ENCODE assay signal across 7 mouse cellular contexts in genomic region chr7:125490947-125491735, GRCm38 (mm10). TPM values are rescaled to one million over a fixed set of nuclear protein-coding genes. Genes with fewer than 3 reads are reported as not detected.
DNase-seq lines count a peak whose midpoint lies in the region; ATAC-seq and TF ChIP-seq lines count a peak whose summit lies in the region.

Nsmce1 (minus strand) TSS chr7:125491596.

- TF ChIP-seq POLR2A in small intestine, adult 2 months (IDR thresholded peaks at IDR 0.05; ENCODE audit: low read depth, low read length), result peak; percentile 61

- under 1% methylated on average over 56 of the region's 56 CpGs for WGBS in embryonic facial prominence, embryonic 10.5 days
- under 1% methylated on average over 55 of the region's 56 CpGs for WGBS in intestine, postnatal 0 days
- under 1% methylated on average over 56 of the region's 56 CpGs for WGBS in midbrain, embryonic 12.5 days
- WGBS in small intestine, adult 2 months, result under 1% methylated on average over 56 of the region's 56 CpGs

- intact Hi-C loops in left cerebral cortex, postnatal 4 days (cut with DNase I), result no loop called here

- ATAC-seq in intestine, postnatal 0 days, result peak; percentile 89
- peak; percentile 98 for ATAC-seq in midbrain, embryonic 12.5 days (ENCODE audit: low FRiP score, low read depth)

- H3K36me3 ChIP-seq in embryonic facial prominence, embryonic 10.5 days (replicated peaks), result peaks cover 4% of the 10 kb centered on the region; the same call in 1 of the 2 replicates
- H3K36me3 ChIP-seq in intestine, postnatal 0 days (ENCODE audit: control insufficient read depth, insufficient read depth), result peaks cover 3% of the 10 kb centered on the region; the same call in 1 of the 2 replicates
- H3K36me3 ChIP-seq in midbrain, embryonic 12.5 days, result peaks cover 2% of the 10 kb centered on the region; the same call in 1 of the 2 replicates
- no peaks in the 10 kb centered on the region for H3K36me3 ChIP-seq in small intestine, adult 2 months (ENCODE audit: control insufficient read depth, insufficient read depth, low read length)

- H3K27me3 ChIP-seq in embryonic facial prominence, embryonic 10.5 days (replicated peaks; ENCODE audit: low read depth, poor library complexity, severe bottlenecking), result no peaks in the 10 kb centered on the region
- no peaks in the 10 kb centered on the region for H3K27me3 ChIP-seq in intestine, postnatal 0 days (replicated peaks; ENCODE audit: control insufficient read depth, insufficient read depth, low read length)
- H3K27me3 ChIP-seq in midbrain, embryonic 12.5 days, result no peaks in the 10 kb centered on the region
- no peaks in the 10 kb centered on the region for H3K27me3 ChIP-seq in small intestine, adult 2 months (ENCODE audit: control insufficient read depth, insufficient read depth, low read length)

- peak; percentile 55 for TF ChIP-seq CTCF in intestine, postnatal 0 days (IDR thresholded peaks at IDR 0.05; ENCODE audit: low read depth)
- peak; percentile 11; the same call in 1 of the 2 replicates for TF ChIP-seq CTCF in small intestine, adult 2 months (IDR thresholded peaks at IDR 0.05; ENCODE audit: extremely low read depth, insufficient read length, insufficient replicate concordance, low read depth, low read length)

- peak within 1 kb of the TSS; percentile 72 for H3K4me3 ChIP-seq in embryonic facial prominence, embryonic 10.5 days
- peak within 1 kb of the TSS; percentile 56 for H3K4me3 ChIP-seq in intestine, postnatal 0 days (ENCODE audit: low read depth, low read length)
- peak within 1 kb of the TSS; percentile 68 for H3K4me3 ChIP-seq in midbrain, embryonic 12.5 days
- peak within 1 kb of the TSS; percentile 85 for H3K4me3 ChIP-seq in small intestine, adult 2 months (ENCODE audit: low read depth, low read length)

- peak within 1 kb of the TSS; percentile 95 for H3K27ac ChIP-seq in embryonic facial prominence, embryonic 10.5 days (replicated peaks)
- H3K27ac ChIP-seq in intestine, postnatal 0 days (ENCODE audit: low read depth, low read length), result peak within 1 kb of the TSS; percentile 78
- peak within 1 kb of the TSS; percentile 87 for H3K27ac ChIP-seq in midbrain, embryonic 12.5 days (replicated peaks)
- peak within 1 kb of the TSS; percentile 97 for H3K27ac ChIP-seq in small intestine, adult 2 months (ENCODE audit: insufficient read depth, low read depth, low read length)

- no peaks in the 10 kb centered on the region for H3K9me3 ChIP-seq in embryonic facial prominence, embryonic 10.5 days
- H3K9me3 ChIP-seq in intestine, postnatal 0 days (ENCODE audit: control insufficient read depth), result no peaks in the 10 kb centered on the region
- no peaks in the 10 kb centered on the region for H3K9me3 ChIP-seq in midbrain, embryonic 12.5 days

- peak; percentile 95 for DNase-seq in adrenal gland, postnatal 10 days
- DNase-seq in embryonic facial prominence, embryonic 10.5 days (ENCODE audit: low spot score), result peak; percentile 95
- no peak for DNase-seq in gonadal fat pad, adult 2 months (ENCODE audit: low read depth)
- peak; percentile 96 for DNase-seq in left cerebral cortex, postnatal 4 days

- peaks cover 24% of the 10 kb centered on the region for H3K4me1 ChIP-seq in embryonic facial prominence, embryonic 10.5 days
- peaks cover 4% of the 10 kb centered on the region for H3K4me1 ChIP-seq in intestine, postnatal 0 days (replicated peaks; ENCODE audit: control insufficient read depth, insufficient read depth, low read length)
- peaks cover 18% of the 10 kb centered on the region for H3K4me1 ChIP-seq in midbrain, embryonic 12.5 days
- peaks cover 29% of the 10 kb centered on the region for H3K4me1 ChIP-seq in small intestine, adult 2 months (ENCODE audit: control insufficient read depth, insufficient read depth, insufficient read length, low read length)

- H3K9ac ChIP-seq in intestine, postnatal 0 days (ENCODE audit: low read depth, low read length), result peak within 1 kb of the TSS; percentile 55
- H3K9ac ChIP-seq in midbrain, embryonic 12.5 days (replicated peaks), result peak within 1 kb of the TSS; percentile 71

- peak within 1 kb of the TSS; percentile 73 for H3K4me2 ChIP-seq in intestine, postnatal 0 days (replicated peaks; ENCODE audit: low read depth)
- peak within 1 kb of the TSS; percentile 77 for H3K4me2 ChIP-seq in midbrain, embryonic 12.5 days (replicated peaks)

RNA-seq across cellular contexts. Expression of gene Nsmce1, which starts in this region (rescaled TPM):
- total RNA-seq in adrenal gland, postnatal 10 days (2021), result 10 to 100 TPM; 42.2 to 46.4 TPM
- 120 and 123 TPM in 2 replicates for polyA plus RNA-seq in embryonic facial prominence, embryonic 10.5 days (2016; fragmentation: Nextera tagmentation; extraction: Ambion mirVana)
- polyA plus RNA-seq in gonadal fat pad, adult 2 months (2012; rRNA removed), result 39.2 and 54.5 TPM in 2 replicates
- 84.5 and 87.9 TPM in 2 replicates for polyA plus RNA-seq in intestine, postnatal 0 days (2015; fragmentation: Nextera tagmentation; extraction: Ambion mirVana)
- total RNA-seq in left cerebral cortex, postnatal 4 days (2021), result 10 to 100 TPM; 31.0 to 33.3 TPM
- 111 and 113 TPM in 2 replicates for polyA plus RNA-seq in midbrain, embryonic 12.5 days (2016; fragmentation: Nextera tagmentation; extraction: Ambion mirVana)
- polyA plus RNA-seq in small intestine, adult 2 months (2012; rRNA removed), result 16.7 and 35.8 TPM in 2 replicates
